Mouse (Mus musculus) kidney, adult 2 months (tissue): Measurements from ENCODE around the gene Exoc7.

Experiments used
- CTCF ChIP-seq: fragments of 200-500 bp; conservative IDR thresholded peaks from 2 replicates; pipeline ENCODE4 v1.5.1; 2011; ENCODE audit warnings: low read depth, mild to moderate bottlenecking, control low read depth, low read length, moderate library complexity, mixed read lengths; ENCODE audit not compliant: insufficient read depth, insufficient read length
- POLR2A ChIP-seq: fragments of 200-500 bp; IDR thresholded peaks from one replicate; pipeline ENCODE4 v1.6.1; 2011; ENCODE audit warnings: low read depth, low read length, control low read depth

- no peak for TF ChIP-seq POLR2A
- no peak; the same call in 1 of the 2 replicates for TF ChIP-seq CTCF
Measured at GRCm38 (mm10) chr11:116282089-116282488, 24.9 kb downstream of the Exoc7 start.
